Mouse (Mus musculus) right cerebral cortex, postnatal 14 days (tissue): ENCODE measurements at regions not wholly inside any gene's neighbourhood (a gene's known extent, or its start where the extent isn't known, plus 50 kb on each side); places are given as distances from the start of the nearest gene placed in this dataset.
A peak's percentile ranks its signal among the peaks of the same experiment; 100 is the strongest.

Source experiments
- DNase-seq: peaks from one replicate; pipeline ENCODE4 v3.0.0; 2022

- no peak for DNase-seq
Measured at GRCm38 (mm10) chr14:78438064-78438677, 98.4 kb downstream of the Akap11 start.

DNA sequence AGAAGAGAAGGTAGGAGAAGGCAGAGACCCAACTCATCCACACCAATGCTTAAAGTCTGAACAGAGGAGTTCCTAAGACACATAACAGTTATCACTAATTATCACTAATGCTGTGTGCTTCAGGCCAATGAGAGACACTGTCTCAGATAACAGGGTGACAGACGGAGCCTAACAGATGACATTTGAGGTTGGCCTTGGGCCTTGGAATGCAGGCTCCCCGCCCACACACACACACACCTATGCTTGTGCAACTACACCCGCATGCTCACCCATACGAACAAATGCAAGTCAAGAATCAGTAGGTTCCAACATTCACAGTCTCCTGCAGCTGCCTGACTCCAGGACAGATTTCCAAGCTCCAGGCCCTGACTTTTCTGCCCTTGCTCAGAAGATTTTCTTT is 100.0 kb downstream of the Akap11 start:
- no peak for DNase-seq

DNA sequence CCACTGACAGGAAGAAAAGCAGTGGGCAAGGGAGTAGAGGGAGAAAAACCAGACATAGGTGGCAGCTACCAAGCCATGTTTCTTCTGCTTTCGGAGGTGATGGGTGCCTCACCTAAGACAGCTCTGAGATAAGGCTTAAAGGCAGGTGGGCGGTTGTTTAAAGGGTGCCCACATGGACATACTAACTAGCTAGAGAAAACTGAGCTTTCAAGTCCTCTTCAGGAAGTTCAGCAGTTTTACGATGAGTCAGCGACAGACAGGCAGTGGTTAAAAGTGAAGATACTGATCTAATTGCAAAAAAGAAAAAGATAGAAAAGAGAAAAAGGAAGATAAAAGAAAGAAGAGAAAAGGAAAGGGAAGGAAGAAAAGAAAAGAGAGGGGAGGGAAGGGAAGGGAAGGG is 100.6 kb downstream of the Akap11 start:
- DNase-seq, result no peak

- DNase-seq, result no peak
Measured at GRCm38 (mm10) chr14:78435561-78435960, 101.0 kb downstream of the Akap11 start.

- DNase-seq, result no peak
Measured at GRCm38 (mm10) chr14:78434753-78435152, 101.9 kb downstream of the Akap11 start.

- no peak for DNase-seq
Measured at GRCm38 (mm10) chr14:78434126-78434525, 102.5 kb downstream of the Akap11 start.

- no peak for DNase-seq
Measured at GRCm38 (mm10) chr14:78432471-78432870, 104.1 kb downstream of the Akap11 start.

DNA sequence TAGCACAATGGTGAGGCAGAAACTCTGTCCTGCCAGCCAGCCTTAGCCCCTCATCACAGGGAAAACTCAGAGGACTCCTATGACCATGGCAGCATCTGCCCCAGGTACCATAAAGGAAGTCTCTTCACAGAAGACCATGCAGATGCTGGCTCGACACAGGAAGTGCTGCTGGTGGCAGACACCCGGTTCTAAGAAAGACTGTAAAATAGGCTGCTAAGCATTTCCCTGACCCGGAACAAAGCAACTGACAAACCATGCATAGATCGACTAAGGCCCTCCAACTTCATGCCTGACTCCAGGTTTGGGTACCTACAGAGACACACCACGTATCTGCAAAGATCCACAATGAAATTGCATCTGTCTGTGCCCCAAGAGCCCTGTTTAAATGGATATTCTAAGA is 104.7 kb downstream of the Akap11 start:
- no peak for DNase-seq

GRCm38 (mm10) chr14:78431406-78431805 is 105.2 kb downstream of the Akap11 start:
- DNase-seq, result no peak

DNA sequence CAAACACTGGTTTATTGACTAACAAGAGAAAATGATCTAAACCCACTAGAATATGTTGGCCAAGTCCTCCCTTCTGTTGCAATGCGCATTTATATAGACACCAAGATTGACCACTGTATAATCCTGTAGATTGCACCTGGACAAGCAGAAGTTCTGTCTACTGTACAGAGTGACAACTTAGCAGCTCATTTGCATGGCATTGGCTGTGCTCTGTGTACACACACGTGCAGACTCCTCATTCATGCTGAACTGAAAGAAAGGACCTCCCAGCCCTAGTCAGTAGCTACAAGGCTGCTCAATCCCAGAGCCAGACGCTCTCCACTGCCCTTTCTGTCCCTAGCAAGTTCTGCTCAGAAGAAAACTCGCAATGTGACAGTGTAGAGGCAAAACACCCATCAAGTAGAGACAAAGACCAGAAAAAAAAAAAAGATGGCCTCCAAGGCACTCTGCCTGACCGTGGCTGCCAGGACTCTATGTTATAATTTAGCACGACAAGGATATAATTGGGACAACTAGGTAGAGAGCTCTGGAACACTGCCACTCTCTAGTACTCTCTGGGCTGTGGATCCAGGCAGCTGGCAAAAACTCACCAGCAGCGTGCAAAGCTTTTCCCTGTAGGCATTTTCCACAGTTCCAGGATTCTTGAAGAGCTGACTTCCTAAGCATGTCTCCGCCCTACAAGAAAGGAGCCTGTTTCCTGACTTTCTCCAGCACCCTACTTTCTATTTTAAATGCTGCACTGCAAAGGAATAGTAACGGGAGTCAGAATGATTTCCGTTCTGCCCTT is 108.2 kb downstream of the Akap11 start:
- no peak for DNase-seq

- no peak for DNase-seq
Measured at GRCm38 (mm10) chr14:78427062-78427461, 109.5 kb downstream of the Akap11 start.

- DNase-seq, result no peak
Measured at GRCm38 (mm10) chr14:78422601-78423000, 114.0 kb downstream of the Akap11 start.

GRCm38 (mm10) chr14:78420966-78421365 is 113.1 kb upstream of the Tnfsf11 start:
- no peak for DNase-seq

DNA sequence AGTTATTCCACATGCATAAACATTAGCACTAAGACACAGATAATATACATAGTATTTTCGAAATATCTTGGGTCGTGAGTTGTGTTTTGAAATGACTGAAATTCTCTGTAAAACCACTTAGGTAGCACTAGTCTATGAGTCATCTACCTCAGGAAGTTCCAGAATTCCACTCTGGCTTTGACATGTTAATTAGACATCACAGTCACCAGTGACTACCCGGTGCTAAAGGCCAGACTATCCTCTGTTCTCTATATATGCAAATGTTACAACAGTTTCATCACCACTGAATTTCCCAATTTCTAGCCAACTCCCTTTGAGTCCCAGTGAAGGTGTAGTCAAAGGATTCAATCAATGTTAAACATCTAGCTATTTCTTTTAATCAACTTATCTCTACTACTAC is 112.3 kb upstream of the Tnfsf11 start:
- DNase-seq, result no peak

- no peak for DNase-seq
Measured at GRCm38 (mm10) chr14:78405568-78405967, 97.7 kb upstream of the Tnfsf11 start.

DNA sequence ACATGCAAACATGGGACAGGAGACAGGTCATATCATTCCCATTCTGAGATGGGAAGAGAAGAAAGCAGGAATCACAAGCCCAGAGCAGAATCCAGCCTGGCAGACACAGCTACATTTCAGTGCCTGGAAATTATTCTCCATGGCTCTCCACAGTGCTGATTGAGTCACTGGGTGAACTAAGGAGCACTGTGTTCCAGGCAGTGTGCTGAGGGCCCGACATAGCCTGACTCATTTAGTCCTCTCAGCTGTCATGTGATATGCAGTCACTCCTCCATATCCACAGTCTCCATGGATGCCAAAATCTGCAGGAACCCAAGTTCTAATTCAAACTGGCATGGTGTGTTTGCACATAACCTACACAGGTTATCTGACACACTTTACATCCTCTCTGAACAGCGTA is 90.1 kb upstream of the Tnfsf11 start:
- DNase-seq, result no peak

DNA sequence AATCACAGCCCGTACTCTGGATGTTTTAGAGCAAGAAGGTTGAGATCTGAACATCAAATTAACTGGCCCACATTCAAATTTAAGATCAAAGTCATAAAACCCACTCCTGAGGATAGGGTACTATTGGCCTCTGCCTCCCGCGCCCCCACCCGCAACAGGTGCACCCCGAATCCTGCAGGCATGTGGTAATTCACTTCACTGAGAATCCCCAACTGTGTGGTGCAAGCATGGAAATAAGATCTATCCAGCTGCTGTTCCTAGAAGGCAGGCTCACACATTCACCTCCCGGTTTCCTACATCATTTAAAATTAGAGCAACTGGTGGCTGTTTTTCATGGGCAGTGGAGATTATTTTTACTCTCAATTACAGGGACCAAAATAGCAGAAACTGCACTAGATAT is 87.8 kb upstream of the Tnfsf11 start:
- no peak for DNase-seq

DNA sequence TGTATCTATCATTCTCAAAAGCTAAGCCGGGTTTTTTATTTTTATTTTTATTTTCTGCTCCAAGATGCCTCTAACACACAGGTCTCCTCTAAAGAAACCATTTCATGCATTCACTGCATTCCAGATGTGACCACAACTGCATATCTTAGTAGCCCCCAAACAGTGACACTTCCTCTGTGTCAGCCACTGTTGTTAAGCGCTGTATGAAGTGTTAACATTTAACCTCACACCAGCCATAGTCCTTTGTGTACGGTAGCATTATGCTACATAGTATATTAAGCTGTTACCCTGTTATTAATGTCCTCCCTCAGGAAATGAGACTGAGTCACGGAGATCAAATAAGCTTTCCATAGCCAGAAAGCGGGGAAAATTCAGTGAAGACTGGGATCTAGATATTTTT is 79.2 kb upstream of the Tnfsf11 start:
- no peak for DNase-seq

DNA sequence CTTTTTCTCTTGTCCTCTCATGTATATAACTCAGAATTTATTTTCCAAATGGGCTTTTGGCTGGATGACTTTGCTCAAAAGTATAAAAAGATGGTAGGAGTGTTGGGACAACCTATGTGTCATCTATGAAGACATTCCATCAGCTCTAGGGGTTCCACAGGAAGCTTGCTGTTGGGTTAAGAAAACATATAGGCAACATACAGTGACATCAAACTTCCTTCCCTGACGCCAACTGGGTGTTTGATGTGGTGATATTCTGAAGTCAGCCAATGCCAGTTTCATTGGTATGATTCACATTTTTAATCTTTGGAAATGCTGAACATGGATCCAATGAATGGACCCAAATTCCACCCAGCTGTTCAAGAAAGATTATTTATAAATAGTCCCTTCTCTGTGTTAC is 76.5 kb upstream of the Tnfsf11 start:
- no peak for DNase-seq

DNA sequence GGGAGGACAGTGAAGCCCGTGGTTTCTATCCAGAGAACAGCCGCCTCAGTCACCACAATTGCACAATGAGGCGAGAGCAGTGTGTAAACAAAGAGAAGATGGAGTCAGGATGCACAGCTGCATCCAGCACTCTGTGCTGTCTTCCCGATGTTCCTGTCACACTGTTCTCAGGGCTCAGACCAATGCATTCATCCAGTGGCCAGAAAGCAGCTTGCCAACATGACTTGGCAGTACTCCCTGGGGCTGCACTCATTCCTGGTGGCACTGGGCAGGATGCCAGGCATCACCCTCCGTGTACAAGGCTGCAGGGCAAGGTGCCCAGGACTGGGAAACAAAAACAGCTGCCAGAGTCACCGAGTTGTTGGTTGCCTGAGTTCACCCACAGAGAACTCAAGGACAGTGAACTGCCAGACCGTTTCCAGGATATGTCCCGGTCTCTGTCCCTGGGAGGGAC is 75.4 kb upstream of the Tnfsf11 start:
- peak; percentile 89 for DNase-seq

GRCm38 (mm10) chr14:78380011-78380410 is 72.2 kb upstream of the Tnfsf11 start:
- no peak for DNase-seq

DNA sequence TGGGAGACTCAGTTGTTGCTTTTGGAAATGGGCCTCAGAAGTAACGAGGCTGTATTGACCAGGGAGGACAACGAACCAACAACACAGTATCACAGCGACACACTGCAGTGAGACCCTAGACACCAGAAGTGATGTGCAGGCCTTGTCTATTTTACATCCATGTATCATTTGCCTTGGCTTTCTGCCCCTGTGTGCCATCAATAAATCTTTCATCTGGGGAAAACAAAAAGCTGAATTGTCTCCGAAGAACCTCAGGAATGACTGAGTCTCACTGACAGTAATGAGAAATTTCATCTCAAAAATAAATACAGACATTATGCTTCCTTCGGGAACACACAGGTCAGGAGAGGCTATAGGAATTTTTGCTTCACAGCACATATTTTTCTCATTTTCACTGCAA is 68.7 kb upstream of the Tnfsf11 start:
- no peak for DNase-seq

- DNase-seq, result no peak
Measured at GRCm38 (mm10) chr14:78375746-78376495, 68.1 kb upstream of the Tnfsf11 start.

DNA sequence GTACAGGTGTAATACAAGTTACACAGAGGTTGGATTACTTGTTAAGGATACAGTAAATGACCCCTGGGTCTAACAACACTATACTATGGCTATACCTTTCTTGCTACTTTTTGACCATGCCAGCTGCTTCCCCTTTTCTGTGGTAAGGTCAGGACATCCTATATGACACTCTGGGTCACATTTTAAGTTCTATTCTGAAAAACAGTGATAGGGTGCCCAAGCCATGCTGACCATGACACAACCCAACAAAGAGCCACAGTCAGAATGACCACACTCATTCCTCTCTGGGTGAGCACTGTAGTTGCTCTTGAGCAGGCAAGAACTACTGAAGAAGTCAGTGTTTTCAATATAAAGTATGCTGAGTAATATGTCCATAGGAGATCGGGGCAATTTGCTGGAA is 64.3 kb upstream of the Tnfsf11 start:
- DNase-seq, result no peak
